Mouse (Mus musculus) stomach, postnatal 0 days (tissue): ENCODE results near the gene Onecut3. TPM values are rescaled to one million over a fixed set of nuclear protein-coding genes. Genes with fewer than 3 reads are reported as not detected.
A peak's percentile ranks its signal among the peaks of the same experiment; 100 is the strongest.

Experiments
- ATAC-seq: fragments of 200-750 bp; cut with Nextera tagmentation; 2 replicates; pipeline ENCODE4 v1.8.0; 2017; ENCODE audit not compliant: low FRiP score, low TSS enrichment
- DNase-seq: peaks from one replicate; pipeline ENCODE4 v3.0.0-alpha.2; 2016; ENCODE audit warnings: low spot score
- H3K27ac ChIP-seq: fragments of 300-500 bp; sonication (generic); replicated peaks from 2 replicates; pipeline ENCODE4 v1.5.1; 2014; ENCODE audit warnings: mild to moderate bottlenecking, control low read depth
- H3K27me3 ChIP-seq: fragments of 300-500 bp; sonication (generic); 2 replicates; pipeline ENCODE4 v1.6.1; 2014; ENCODE audit warnings: low read length; ENCODE audit not compliant: control insufficient read depth, insufficient read depth
- H3K36me3 ChIP-seq: fragments of 300-500 bp; sonication (generic); 2 replicates; pipeline ENCODE4 v1.6.1; 2014; ENCODE audit warnings: low read length, mixed read lengths; ENCODE audit not compliant: control insufficient read depth, insufficient read depth
- H3K4me1 ChIP-seq: fragments of 300-500 bp; sonication (generic); replicated peaks from 2 replicates; pipeline ENCODE4 v1.6.1; 2014; ENCODE audit warnings: antibody characterized with exemption; ENCODE audit not compliant: control insufficient read depth, insufficient read depth
- H3K4me2 ChIP-seq: fragments of 300-500 bp; sonication (generic); replicated peaks from 2 replicates; pipeline ENCODE4 v1.6.1; 2014; ENCODE audit warnings: low read depth, mild to moderate bottlenecking, control low read depth, moderate library complexity
- H3K4me3 ChIP-seq: fragments of 300-500 bp; sonication (generic); 2 replicates; pipeline ENCODE4 v1.5.1; 2014; ENCODE audit warnings: low read depth, low read length, control low read depth
- H3K9ac ChIP-seq: fragments of 300-500 bp; sonication (generic); 2 replicates; pipeline ENCODE4 v1.6.1; 2014; ENCODE audit warnings: mild to moderate bottlenecking, low read length, control low read depth, mixed read lengths
- H3K9me3 ChIP-seq: fragments of 300-500 bp; sonication (generic); 2 replicates; pipeline ENCODE4 v1.6.1; 2016; ENCODE audit warnings: low read length; ENCODE audit not compliant: control insufficient read depth
- CTCF ChIP-seq: IDR thresholded peaks from 2 replicates; pipeline ENCODE4 v1.5.1; 2016; ENCODE audit warnings: antibody characterized with exemption, low read depth, mild to moderate bottlenecking, moderate library complexity
- EP300 ChIP-seq: optimal IDR thresholded peaks from 2 replicates; pipeline ENCODE3; 2016; ENCODE audit warnings: antibody characterized with exemption
- WGBS: fragments of 180-500 bp; shearing (Covaris S2); extraction: QIAGEN DNeasy Blood & Tissue Kit; methylation state at CpG from one replicate; pipeline ENCODE4 v1.1.7; 2014; 5-methylcytosine and 5-hydroxymethylcytosine counted together
- polyA plus RNA-seq: library from polyadenylated mRNA; unstranded; fragments of >200 nt; fragmentation: Nextera tagmentation; extraction: Ambion mirVana; gene quantifications from 2 replicates; pipeline ENCODE4 v1.2.1, GENCODE M21; 2015

Onecut3 gene
- polyA plus RNA-seq, 1 experiment from 2014 or later = 0.01 TPM

GRCm38 (mm10) chr10:80548428-80549006 lies 53.9 kb downstream of the Onecut3 start:
- peaks cover 39% of the 10 kb centered on the region for H3K36me3 ChIP-seq
- no peak overlapping the region for H3K4me2 ChIP-seq
- no peak overlapping the region for H3K4me3 ChIP-seq
- DNase-seq (peak; percentile 71), ATAC-seq (peak; percentile 66)
- H3K4me1 ChIP-seq = no peaks in the 10 kb centered on the region
- H3K9ac ChIP-seq = no peak overlapping the region
- WGBS = 75% methylated on average over 10 of the region's 10 CpGs
- H3K27ac ChIP-seq = no peak overlapping the region
- TF ChIP-seq EP300 (no peak), CTCF (peak; percentile 88)
- no peaks in the 10 kb centered on the region for H3K27me3 ChIP-seq
- no peaks in the 10 kb centered on the region for H3K9me3 ChIP-seq

- peaks cover 33% of the 10 kb centered on the region for H3K36me3 ChIP-seq
- no peaks in the 10 kb centered on the region for H3K9me3 ChIP-seq
- H3K27ac ChIP-seq = no peak overlapping the region
- no peak overlapping the region for H3K4me3 ChIP-seq
- H3K4me2 ChIP-seq = no peak overlapping the region
- DNase-seq = no peak
- no peaks in the 10 kb centered on the region for H3K27me3 ChIP-seq
- no peak overlapping the region for H3K9ac ChIP-seq
- TF ChIP-seq CTCF (no peak), EP300 (no peak)
- 89% methylated on average over 21 of the region's 21 CpGs for WGBS
- no peaks in the 10 kb centered on the region for H3K4me1 ChIP-seq
- ATAC-seq = no peak
Observed at GRCm38 (mm10) chr10:80549279-80549678, 54.6 kb downstream of the Onecut3 start.

- TF ChIP-seq EP300 = no peak
- TF ChIP-seq CTCF = no peak
- Histone ChIP-seq H3K9me3 (no peaks in the 10 kb centered on the region), H3K36me3 (peaks cover 13% of the 10 kb centered on the region), H3K4me3 (no peak overlapping the region), H3K4me1 (no peaks in the 10 kb centered on the region), H3K4me2 (no peak overlapping the region), H3K27ac (no peak overlapping the region), H3K27me3 (no peaks in the 10 kb centered on the region), H3K9ac (0 out of 2 replicates have a peak overlapping the region, but pooled peaks have one; percentile 35)
- 60% methylated on average over 9 of the region's 9 CpGs for WGBS
- no peak for DNase-seq
- no peak for ATAC-seq
Observed at GRCm38 (mm10) chr10:80552364-80552763, 57.7 kb downstream of the Onecut3 start.

- no peak for DNase-seq
- Histone ChIP-seq H3K9ac (no peak overlapping the region), H3K27me3 (no peaks in the 10 kb centered on the region), H3K4me3 (no peak overlapping the region), H3K36me3 (peaks cover 9% of the 10 kb centered on the region), H3K27ac (no peak overlapping the region), H3K4me2 (no peak overlapping the region), H3K9me3 (no peaks in the 10 kb centered on the region), H3K4me1 (peaks cover 5% of the 10 kb centered on the region; the same call in 1 of the 2 replicates)
- WGBS = 83% methylated on average over 8 of the region's 8 CpGs
- no peak for TF ChIP-seq EP300
- no peak for ATAC-seq
Observed at GRCm38 (mm10) chr10:80553575-80553974, 58.9 kb downstream of the Onecut3 start.

GRCm38 (mm10) chr10:80553997-80554396 lies 59.4 kb downstream of the Onecut3 start:
- WGBS = 82% methylated on average over 6 of the region's 6 CpGs
- Histone ChIP-seq H3K27ac (no peak overlapping the region), H3K27me3 (no peaks in the 10 kb centered on the region), H3K4me1 (peaks cover 5% of the 10 kb centered on the region; the same call in 1 of the 2 replicates), H3K36me3 (peaks cover 9% of the 10 kb centered on the region), H3K9me3 (no peaks in the 10 kb centered on the region), H3K9ac (no peak overlapping the region), H3K4me2 (no peak overlapping the region), H3K4me3 (no peak overlapping the region)
- TF ChIP-seq EP300 (no peak), CTCF (no peak)
- no peak for DNase-seq
- ATAC-seq = no peak

- H3K27ac ChIP-seq = 0 out of 2 replicates have a peak overlapping the region, but pooled peaks have one; percentile 30
- TF ChIP-seq EP300 (no peak), CTCF (peak; percentile 85)
- no peaks in the 10 kb centered on the region for H3K36me3 ChIP-seq
- no peak overlapping the region for H3K4me2 ChIP-seq
- peak overlapping the region; percentile 38; the same call in 1 of the 2 replicates for H3K9ac ChIP-seq
- H3K27me3 ChIP-seq = no peaks in the 10 kb centered on the region
- ATAC-seq (no peak), DNase-seq (peak; percentile 85)
- peaks cover 9% of the 10 kb centered on the region for H3K4me1 ChIP-seq
- 23% methylated on average over 5 of the region's 5 CpGs for WGBS
- no peak overlapping the region for H3K4me3 ChIP-seq
- no peaks in the 10 kb centered on the region for H3K9me3 ChIP-seq
Observed at GRCm38 (mm10) chr10:80557346-80557965, 62.8 kb downstream of the Onecut3 start.
